Mouse (Mus musculus) NIH3T3 (cell line): Measurements from ENCODE around the gene Ndufa6.
"Not testable (repeated sequence)": the region's sequence is repeated elsewhere in the genome, so short reads cannot be mapped to it uniquely, and the experiment has no call there.

Experiments used
- DNase-seq: peaks from one replicate; pipeline ENCODE4 v3.0.0-alpha.2; 2012; ENCODE audit warnings: low read depth

Gene Ndufa6

GRCm38 (mm10) chr15:82368146-82368545 lies 14.0 kb upstream of the Ndufa6 start:
- DNase-seq: no peak

GRCm38 (mm10) chr15:82364561-82364960 lies 10.4 kb upstream of the Ndufa6 start:
- not testable (repeated sequence) for DNase-seq

GRCm38 (mm10) chr15:82363801-82364200 lies 9.7 kb upstream of the Ndufa6 start:
- DNase-seq: not testable (repeated sequence)

- DNase-seq: no peak
Observed at GRCm38 (mm10) chr15:82362234-82362633, 8.1 kb upstream of the Ndufa6 start.

- DNase-seq: peak; percentile 52
Observed at GRCm38 (mm10) chr15:82361459-82362018, 7.4 kb upstream of the Ndufa6 start.

- no peak for DNase-seq
Observed at GRCm38 (mm10) chr15:82358431-82359260, 4.5 kb upstream of the Ndufa6 start.

GRCm38 (mm10) chr15:82353745-82354113 lies 393 bp downstream of the Ndufa6 start:
- no peak for DNase-seq

GRCm38 (mm10) chr15:82353078-82353744 lies 911 bp downstream of the Ndufa6 start:
- DNase-seq: no peak

- no peak for DNase-seq
Observed at GRCm38 (mm10) chr15:82351480-82351879, 2.6 kb downstream of the Ndufa6 start.

GRCm38 (mm10) chr15:82350349-82350748 lies 3.8 kb downstream of the Ndufa6 start:
- DNase-seq: no peak

GRCm38 (mm10) chr15:82348999-82349341 lies 5.2 kb downstream of the Ndufa6 start:
- DNase-seq: no peak

GRCm38 (mm10) chr15:82348258-82348998 lies 5.7 kb downstream of the Ndufa6 start:
- no peak for DNase-seq

GRCm38 (mm10) chr15:82347852-82348251 lies 6.3 kb downstream of the Ndufa6 start:
- no peak for DNase-seq

GRCm38 (mm10) chr15:82347303-82347676 lies 6.8 kb downstream of the Ndufa6 start:
- DNase-seq: no peak

GRCm38 (mm10) chr15:82346580-82347302 lies 7.4 kb downstream of the Ndufa6 start:
- DNase-seq: no peak

GRCm38 (mm10) chr15:82345820-82346470 lies 8.2 kb downstream of the Ndufa6 start:
- peak; percentile 99 for DNase-seq

GRCm38 (mm10) chr15:82344971-82345370 lies 9.2 kb downstream of the Ndufa6 start:
- DNase-seq: no peak

- DNase-seq: no peak
Observed at GRCm38 (mm10) chr15:82343368-82344287, 10.5 kb downstream of the Ndufa6 start.

GRCm38 (mm10) chr15:82342543-82342935 lies 11.6 kb downstream of the Ndufa6 start:
- DNase-seq: no peak
